Mouse (Mus musculus): ENCODE data around the gene Gm3269. TPM values are rescaled to one million over a fixed set of nuclear protein-coding genes. Genes with fewer than 3 reads are reported as not detected.

Gm3269 gene
- polyA plus RNA-seq (2015; fragmentation: Nextera tagmentation; extraction: Ambion mirVana), result not detected in 2 replicates

GRCm38 (mm10) chr14:4837806-4838205 lies at the start of gene Gm3269:
Gene Gm3269, plus strand, starts transcription at chr14:4838106.

GRCm38 (mm10) chr14:4855299-4855980 lies 17.5 kb downstream of the Gm3269 start, which contains the start of gene Gm3264:
Gene Gm3264, plus strand, starts transcription at chr14:4855576.

DNA sequence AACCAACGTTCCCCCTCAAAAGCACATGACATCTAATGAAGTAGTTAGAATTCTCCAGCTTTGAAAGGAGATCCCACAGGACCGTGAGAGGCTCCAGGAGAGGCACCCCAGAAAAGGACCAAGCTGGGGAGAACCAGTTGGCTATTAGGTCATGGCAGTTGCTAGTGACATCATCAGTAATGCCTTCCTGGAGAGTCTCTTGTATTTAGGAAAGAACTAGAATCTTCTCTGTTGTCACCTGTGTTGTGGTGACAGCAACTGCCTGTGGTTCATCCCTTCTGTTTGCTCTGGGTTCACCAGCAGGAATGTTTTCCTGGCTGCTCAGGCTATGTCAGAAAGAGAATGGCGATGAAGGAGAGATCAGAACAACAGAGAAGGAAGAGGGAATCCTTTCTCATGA lies 54.2 kb downstream of the Gm3269 start, which contains the start of gene Gm3278:
Gene Gm3278, plus strand, starts transcription at position 301 of the 400 bp plus-strand sequence.

Other genes with a start within 250 kb of the Gm3269 start
- not detected in 2 replicates for gene Gm8159, start 205.8 kb upstream of the Gm3269 start, polyA plus RNA-seq (2015; fragmentation: Nextera tagmentation; extraction: Ambion mirVana)
- gene Gm3239, start 173.9 kb upstream of the Gm3269 start, polyA plus RNA-seq (2015; fragmentation: Nextera tagmentation; extraction: Ambion mirVana), result not detected in 2 replicates
- gene Gm7876, start 128.9 kb upstream of the Gm3269 start, polyA plus RNA-seq (2015; fragmentation: Nextera tagmentation; extraction: Ambion mirVana), result not detected in 2 replicates
- not detected in 2 replicates for gene Gm3252, start 111.3 kb upstream of the Gm3269 start, polyA plus RNA-seq (2015; fragmentation: Nextera tagmentation; extraction: Ambion mirVana)
- gene Gm9602, start 61.8 kb upstream of the Gm3269 start, polyA plus RNA-seq (2015; fragmentation: Nextera tagmentation; extraction: Ambion mirVana), result not detected in 2 replicates
- gene Gm3264, start 17.5 kb downstream of the Gm3269 start, polyA plus RNA-seq (2015; fragmentation: Nextera tagmentation; extraction: Ambion mirVana), result 0.77 TPM in 1 of 2 replicates, not detected in the other
- gene Gm3278, start 54.3 kb downstream of the Gm3269 start, polyA plus RNA-seq (2015; fragmentation: Nextera tagmentation; extraction: Ambion mirVana), result not detected in 2 replicates
- not detected in 2 replicates for gene Gm8297, start 145.8 kb downstream of the Gm3269 start, polyA plus RNA-seq (2015; fragmentation: Nextera tagmentation; extraction: Ambion mirVana)
- not detected in 2 replicates for gene Gm3298, start 177.8 kb downstream of the Gm3269 start, polyA plus RNA-seq (2015; fragmentation: Nextera tagmentation; extraction: Ambion mirVana)
- gene 4930555G01Rik, start 212.5 kb downstream of the Gm3269 start, polyA plus RNA-seq (2015; fragmentation: Nextera tagmentation; extraction: Ambion mirVana), result not detected in 2 replicates
- 0.14 and 0.57 TPM in 2 replicates for gene Gm8281, start 232.9 kb downstream of the Gm3269 start, polyA plus RNA-seq (2015; fragmentation: Nextera tagmentation; extraction: Ambion mirVana)